Comparison of ENCODE assay signal across 23 mouse cellular contexts in genomic region chr16:22779228-22779835, GRCm38 (mm10). TPM values are rescaled to one million over a fixed set of nuclear protein-coding genes. Genes with fewer than 3 reads are reported as not detected.
DNase-seq lines count a peak whose midpoint lies in the region; ATAC-seq lines count a peak whose summit lies in the region.
"Had no signal": no experiment of that assay in that cellular context is flagged by ENCODE, and none has a peak within 500 bp of the region (broad histone marks: within the 10 kb centered on the region; RNA-seq: fewer than 3 reads in every experiment).

No protein-coding gene starts in this region.

- H3K4me2 ChIP-seq in forebrain, embryonic 15.5 days (replicated peaks), result no peak overlapping the region
- H3K4me2 ChIP-seq in forebrain, embryonic 13.5 days, result no peak overlapping the region
- H3K4me2 ChIP-seq: embryonic facial prominence, embryonic 13.5 days; forebrain, embryonic 12.5 days; heart, embryonic 12.5 days; liver, embryonic 12.5 days; lung, embryonic 15.5 days had no signal

- no peaks in the 10 kb centered on the region for H3K27me3 ChIP-seq in forebrain, embryonic 15.5 days
- H3K27me3 ChIP-seq in forebrain, embryonic 13.5 days, result no peaks in the 10 kb centered on the region
- H3K27me3 ChIP-seq: embryonic facial prominence, embryonic 13.5 days; forebrain, embryonic 12.5 days; heart, embryonic 12.5 days; liver, embryonic 12.5 days; lung, embryonic 15.5 days had no signal

- H3K36me3 ChIP-seq in forebrain, embryonic 15.5 days, result no peaks in the 10 kb centered on the region
- no peaks in the 10 kb centered on the region for H3K36me3 ChIP-seq in forebrain, embryonic 13.5 days (ENCODE audit: poor library complexity, severe bottlenecking)
- H3K36me3 ChIP-seq: embryonic facial prominence, embryonic 13.5 days; forebrain, embryonic 12.5 days; heart, embryonic 12.5 days; liver, embryonic 12.5 days; lung, embryonic 15.5 days had no signal

- ATAC-seq in forebrain, embryonic 15.5 days (replicated peaks), result 0 out of 2 replicates have a peak, but pooled peaks have one; percentile 16
- ATAC-seq in forebrain, embryonic 13.5 days, result no peak
- ATAC-seq: activated CD4-positive, CD25-positive, alpha-beta regulatory T cell, adult 4 months; hindbrain, postnatal 0 days; liver, embryonic 12.5 days had no signal

- H3K27ac ChIP-seq in forebrain, embryonic 15.5 days (replicated peaks), result no peak overlapping the region
- H3K27ac ChIP-seq in forebrain, embryonic 13.5 days, result no peak overlapping the region
- H3K27ac ChIP-seq: embryonic facial prominence, embryonic 13.5 days; forebrain, embryonic 12.5 days; hindbrain, postnatal 0 days; liver, embryonic 12.5 days; lung, embryonic 15.5 days had no signal

- 79% methylated on average over 3 of the region's 3 CpGs for WGBS in forebrain, embryonic 15.5 days
- 85% methylated on average over 3 of the region's 3 CpGs for WGBS in forebrain, embryonic 13.5 days

- H3K9me3 ChIP-seq in forebrain, embryonic 15.5 days, result no peaks in the 10 kb centered on the region
- no peaks in the 10 kb centered on the region for H3K9me3 ChIP-seq in forebrain, embryonic 13.5 days (replicated peaks)
- H3K9me3 ChIP-seq: embryonic facial prominence, embryonic 13.5 days; lung, embryonic 15.5 days had no signal

- no peaks in the 10 kb centered on the region for H3K4me1 ChIP-seq in forebrain, embryonic 15.5 days
- H3K4me1 ChIP-seq in forebrain, embryonic 13.5 days, result no peaks in the 10 kb centered on the region
- H3K4me1 ChIP-seq: embryonic facial prominence, embryonic 13.5 days; forebrain, embryonic 12.5 days; liver, embryonic 12.5 days; lung, embryonic 15.5 days had no signal

- DNase-seq in right cerebral cortex, postnatal 10 days (ENCODE audit: low spot score in 2 of 2), result peak; percentile 35 to 39
- no peak for DNase-seq in right cerebral cortex, postnatal 4 days
- DNase-seq in layer of hippocampus, adult 18-20 months (ENCODE audit: low spot score in 2 of 2), result peak; percentile 70 to 81
- no peak for DNase-seq in kidney, adult 9 months
- DNase-seq in adrenal gland, postnatal 4 days (ENCODE audit: low spot score in 2 of 2), result no peak
- DNase-seq in yolk sac, embryonic 10.5 days (ENCODE audit: low spot score), result no peak
- DNase-seq: gastrocnemius, postnatal 36 days; heart, postnatal 36 days; kidney, adult 2 months; kidney, postnatal 4 days; midbrain, embryonic 14.5 days; thymus, postnatal 14 days had no signal

- H3K9ac ChIP-seq in forebrain, embryonic 15.5 days (replicated peaks), result no peak overlapping the region
- no peak overlapping the region for H3K9ac ChIP-seq in forebrain, embryonic 13.5 days
- H3K9ac ChIP-seq: embryonic facial prominence, embryonic 13.5 days; forebrain, embryonic 12.5 days; heart, embryonic 12.5 days; liver, embryonic 12.5 days; lung, embryonic 15.5 days had no signal

- no peak overlapping the region for H3K4me3 ChIP-seq in forebrain, embryonic 15.5 days
- H3K4me3 ChIP-seq in forebrain, embryonic 13.5 days, result no peak overlapping the region
- H3K4me3 ChIP-seq: embryonic facial prominence, embryonic 13.5 days; forebrain, embryonic 12.5 days; heart, embryonic 12.5 days; liver, embryonic 12.5 days; lung, embryonic 15.5 days had no signal

RNA-seq across cellular contexts. Expression of gene Crygs, which starts 32.0 kb away (rescaled TPM):
- polyA plus RNA-seq in forebrain, embryonic 15.5 days (2015; fragmentation: Nextera tagmentation; extraction: Ambion mirVana), result not detected in 2 replicates
- not detected in 2 replicates for polyA plus RNA-seq in forebrain, embryonic 13.5 days (2015; fragmentation: Nextera tagmentation; extraction: Ambion mirVana)
- not detected for total RNA-seq in layer of hippocampus, adult 18-20 months (2021)
- total RNA-seq in adrenal gland, postnatal 4 days (2021), result not detected
- total RNA-seq: gastrocnemius, postnatal 36 days; heart, postnatal 36 days; hindbrain, postnatal 0 days; left cerebral cortex, postnatal 36 days had no signal
- polyA plus RNA-seq: activated CD4-positive, CD25-positive, alpha-beta regulatory T cell, adult 4 months; embryonic facial prominence, embryonic 13.5 days; forebrain, embryonic 12.5 days; heart, embryonic 12.5 days; lung, embryonic 15.5 days; stomach, embryonic 14.5 days had no signal

Comparison
In these comparisons a context has a peak if more than half of its experiments do, and no peak if none do; other contexts are left out.
1. DNase-seq: peak in right cerebral cortex, postnatal 10 days (2 of 2) and layer of hippocampus, adult 18-20 months (2 of 2); none in right cerebral cortex, postnatal 4 days (single experiment), kidney, adult 9 months (single experiment), adrenal gland, postnatal 4 days (0 of 2) and yolk sac, embryonic 10.5 days (single experiment).